Mouse (Mus musculus): ENCODE results near the gene Tcf7l2. TPM values are rescaled to one million over a fixed set of nuclear protein-coding genes. Genes with fewer than 3 reads are reported as not detected.

The Tcf7l2 gene
- total RNA-seq, 1 experiment, result 3.0 TPM

GRCm38 (mm10) chr19:55710841-55711240 is 30.8 kb upstream of the Tcf7l2 start:
- Histone ChIP-seq H3K36me3 (ENCODE audit: control insufficient read depth, insufficient read depth, low read length, poor library complexity, severe bottlenecking) (no peaks in the 10 kb centered on the region), H3K4me1 (ENCODE audit: control insufficient read depth in 2 of 2, insufficient read depth in 2 of 2, low read length in 2 of 2, poor library complexity in 1 of 2) (peaks cover 14 to 20% of the 10 kb centered on the region in 2 experiments), H3K27ac (ENCODE audit: insufficient read depth, low read depth, low read length, poor library complexity, severe bottlenecking) (no peak overlapping the region), H3K9ac (ENCODE audit: insufficient read depth, low read depth, low read length, poor library complexity, severe bottlenecking) (no peak overlapping the region), H3K9me3 (ENCODE audit: control insufficient read depth, insufficient read depth, low read depth, low read length) (no peaks in the 10 kb centered on the region), H3K4me3 (ENCODE audit: insufficient read depth in 1 of 2, low read depth in 1 of 2, low read length in 2 of 2, poor library complexity in 1 of 2, severe bottlenecking in 1 of 2) (no peak overlapping the region)
- in situ Hi-C loops (cut with MboI; ENCODE audit: low sequenced_read_pairs in 2 of 2, unreplicated experiment in 2 of 2), result no loop called here
- no peak for TF ChIP-seq CHD2 (IDR thresholded peaks at IDR 0.05; ENCODE audit: low read depth, low read length)
- TF ChIP-seq ZNF384 (IDR thresholded peaks at IDR 0.05; ENCODE audit: low read depth, low read length), result no peak
- TF ChIP-seq MAFK (IDR thresholded peaks at IDR 0.05; ENCODE audit: insufficient read depth, low read depth, low read length), result no peak
- TF ChIP-seq HCFC1 (IDR thresholded peaks at IDR 0.05; ENCODE audit: borderline replicate concordance, insufficient read depth, low read length), result no peak
- TF ChIP-seq ZC3H11A (IDR thresholded peaks at IDR 0.05; ENCODE audit: borderline replicate concordance, low read depth, low read length), result no peak
- DNase-seq (ENCODE audit: low read depth, low spot score), result no peak

- Histone ChIP-seq H3K9ac (ENCODE audit: insufficient read depth, low read depth, low read length, poor library complexity, severe bottlenecking) (no peak overlapping the region), H3K36me3 (ENCODE audit: control insufficient read depth, insufficient read depth, low read length, poor library complexity, severe bottlenecking) (no peaks in the 10 kb centered on the region), H3K4me3 (ENCODE audit: insufficient read depth in 1 of 2, low read depth in 1 of 2, low read length in 2 of 2, poor library complexity in 1 of 2, severe bottlenecking in 1 of 2) (no peak overlapping the region), H3K27ac (ENCODE audit: insufficient read depth, low read depth, low read length, poor library complexity, severe bottlenecking) (no peak overlapping the region), H3K4me1 (ENCODE audit: control insufficient read depth in 2 of 2, insufficient read depth in 2 of 2, low read length in 2 of 2, poor library complexity in 1 of 2) (peaks cover 17 to 27% of the 10 kb centered on the region in 2 experiments), H3K9me3 (ENCODE audit: control insufficient read depth, insufficient read depth, low read depth, low read length) (no peaks in the 10 kb centered on the region)
- TF ChIP-seq HCFC1 (IDR thresholded peaks at IDR 0.05; ENCODE audit: borderline replicate concordance, insufficient read depth, low read length), result no peak
- TF ChIP-seq CHD2 (IDR thresholded peaks at IDR 0.05; ENCODE audit: low read depth, low read length), result no peak
- TF ChIP-seq MAFK (IDR thresholded peaks at IDR 0.05; ENCODE audit: insufficient read depth, low read depth, low read length), result no peak
- TF ChIP-seq ZNF384 (IDR thresholded peaks at IDR 0.05; ENCODE audit: low read depth, low read length), result no peak
- DNase-seq (ENCODE audit: low read depth, low spot score), result no peak
- in situ Hi-C loops (cut with MboI; ENCODE audit: low sequenced_read_pairs in 2 of 2, unreplicated experiment in 2 of 2), result no loop called here
Measured at GRCm38 (mm10) chr19:55711701-55712100, 29.9 kb upstream of the Tcf7l2 start.

GRCm38 (mm10) chr19:55712678-55713077 is 28.9 kb upstream of the Tcf7l2 start:
- Histone ChIP-seq H3K9me3 (ENCODE audit: control insufficient read depth, insufficient read depth, low read depth, low read length) (no peaks in the 10 kb centered on the region), H3K36me3 (ENCODE audit: control insufficient read depth, insufficient read depth, low read length, poor library complexity, severe bottlenecking) (no peaks in the 10 kb centered on the region), H3K27ac (ENCODE audit: insufficient read depth, low read depth, low read length, poor library complexity, severe bottlenecking) (peak overlapping the region; percentile 76), H3K4me1 (ENCODE audit: control insufficient read depth in 2 of 2, insufficient read depth in 2 of 2, low read length in 2 of 2, poor library complexity in 1 of 2) (peaks cover 17 to 30% of the 10 kb centered on the region in 2 experiments), H3K9ac (ENCODE audit: insufficient read depth, low read depth, low read length, poor library complexity, severe bottlenecking) (no peak overlapping the region), H3K4me3 (ENCODE audit: insufficient read depth in 1 of 2, low read depth in 1 of 2, low read length in 2 of 2, poor library complexity in 1 of 2, severe bottlenecking in 1 of 2) (no peak overlapping the region)
- in situ Hi-C loops (cut with MboI; ENCODE audit: low sequenced_read_pairs in 2 of 2, unreplicated experiment in 2 of 2), result no loop called here
- peak; percentile 71 for DNase-seq (ENCODE audit: low read depth, low spot score)
- TF ChIP-seq HCFC1 (IDR thresholded peaks at IDR 0.05; ENCODE audit: borderline replicate concordance, insufficient read depth, low read length) (no peak), MAFK (IDR thresholded peaks at IDR 0.05; ENCODE audit: insufficient read depth, low read depth, low read length) (peak; percentile 68; the same call in 1 of the 2 replicates)

GRCm38 (mm10) chr19:55714015-55714414 is 27.6 kb upstream of the Tcf7l2 start:
- Histone ChIP-seq H3K9me3 (ENCODE audit: control insufficient read depth, insufficient read depth, low read depth, low read length) (no peaks in the 10 kb centered on the region), H3K27ac (ENCODE audit: insufficient read depth, low read depth, low read length, poor library complexity, severe bottlenecking) (peak overlapping the region; percentile 68; the same call in 1 of the 2 replicates), H3K4me1 (ENCODE audit: control insufficient read depth in 2 of 2, insufficient read depth in 2 of 2, low read length in 2 of 2, poor library complexity in 1 of 2) (peaks cover 17 to 36% of the 10 kb centered on the region in 2 experiments), H3K9ac (ENCODE audit: insufficient read depth, low read depth, low read length, poor library complexity, severe bottlenecking) (peak overlapping the region; percentile 23; the same call in 1 of the 2 replicates), H3K4me3 (ENCODE audit: insufficient read depth in 1 of 2, low read depth in 1 of 2, low read length in 2 of 2, poor library complexity in 1 of 2, severe bottlenecking in 1 of 2) (peak overlapping the region; percentile 10 to 27; a peak in 2 of 4 replicates), H3K36me3 (ENCODE audit: control insufficient read depth, insufficient read depth, low read length, poor library complexity, severe bottlenecking) (no peaks in the 10 kb centered on the region)
- no peak for DNase-seq (ENCODE audit: low read depth, low spot score)
- in situ Hi-C loops (cut with MboI; ENCODE audit: low sequenced_read_pairs in 2 of 2, unreplicated experiment in 2 of 2), result no loop called here
- TF ChIP-seq HCFC1 (IDR thresholded peaks at IDR 0.05; ENCODE audit: borderline replicate concordance, insufficient read depth, low read length), result no peak
- TF ChIP-seq ZC3H11A (IDR thresholded peaks at IDR 0.05; ENCODE audit: borderline replicate concordance, low read depth, low read length), result no peak
- no peak for TF ChIP-seq CHD2 (IDR thresholded peaks at IDR 0.05; ENCODE audit: low read depth, low read length)

GRCm38 (mm10) chr19:55714665-55715064 is 27.0 kb upstream of the Tcf7l2 start:
- in situ Hi-C loops (cut with MboI; ENCODE audit: low sequenced_read_pairs in 2 of 2, unreplicated experiment in 2 of 2), result no loop called here
- no peaks in the 10 kb centered on the region for H3K36me3 ChIP-seq (ENCODE audit: control insufficient read depth, insufficient read depth, low read length, poor library complexity, severe bottlenecking)
- peak overlapping the region; percentile 23; the same call in 1 of the 2 replicates for H3K9ac ChIP-seq (ENCODE audit: insufficient read depth, low read depth, low read length, poor library complexity, severe bottlenecking)
- peaks cover 17 to 38% of the 10 kb centered on the region in 2 experiments for H3K4me1 ChIP-seq (ENCODE audit: control insufficient read depth in 2 of 2, insufficient read depth in 2 of 2, low read length in 2 of 2, poor library complexity in 1 of 2)
- H3K27ac ChIP-seq (ENCODE audit: insufficient read depth, low read depth, low read length, poor library complexity, severe bottlenecking), result peak overlapping the region; percentile 68
- H3K9me3 ChIP-seq (ENCODE audit: control insufficient read depth, insufficient read depth, low read depth, low read length), result no peaks in the 10 kb centered on the region
- no peak; the same call in 1 of the 2 replicates for TF ChIP-seq CHD2 (IDR thresholded peaks at IDR 0.05; ENCODE audit: low read depth, low read length)
- no peak for TF ChIP-seq MAFK (IDR thresholded peaks at IDR 0.05; ENCODE audit: insufficient read depth, low read depth, low read length)
- DNase-seq (ENCODE audit: low read depth, low spot score), result no peak
- H3K4me3 ChIP-seq (ENCODE audit: insufficient read depth in 1 of 2, low read depth in 1 of 2, low read length in 2 of 2, poor library complexity in 1 of 2, severe bottlenecking in 1 of 2), result peak overlapping the region; percentile 10 to 27; a peak in 2 of 4 replicates

Measured in ES-E14 (cell line).